25 mouse cellular contexts compared by ENCODE assay signal in genomic region chr3:149498765-149499164, GRCm38 (mm10).
"Had no signal": no experiment of that assay in that cellular context is flagged by ENCODE, and none has a peak within 500 bp of the region (broad histone marks: within the 10 kb centered on the region; RNA-seq: fewer than 3 reads in every experiment).

No protein-coding gene starts in this region.

- ATAC-seq: hindbrain, embryonic 16.5 days; inflammation-experienced regulatory T-cells, adult 6 months; intestine, embryonic 15.5 days; intestine, postnatal 0 days; liver, embryonic 12.5 days had no signal

- H3K27ac ChIP-seq: heart, embryonic 10.5 days; hindbrain, embryonic 10.5 days; hindbrain, embryonic 12.5 days; hindbrain, embryonic 14.5 days; intestine, embryonic 15.5 days; layer of hippocampus, adult 2 months; limb, embryonic 13.5 days; limb, embryonic 15.5 days; liver, embryonic 12.5 days; liver, embryonic 14.5 days had no signal

- H3K27me3 ChIP-seq: heart, embryonic 12.5 days; hindbrain, embryonic 12.5 days; intestine, embryonic 15.5 days; limb, embryonic 13.5 days; limb, embryonic 15.5 days; liver, embryonic 12.5 days had no signal

- H3K4me3 ChIP-seq: heart, embryonic 10.5 days; heart, embryonic 12.5 days; hindbrain, embryonic 10.5 days; hindbrain, embryonic 12.5 days; intestine, embryonic 15.5 days; layer of hippocampus, adult 2 months; limb, embryonic 13.5 days; limb, embryonic 15.5 days; liver, embryonic 12.5 days had no signal

- H3K4me1 ChIP-seq: heart, embryonic 10.5 days; heart, embryonic 12.5 days; hindbrain, embryonic 10.5 days; hindbrain, embryonic 12.5 days; intestine, embryonic 15.5 days; liver, embryonic 12.5 days had no signal

- DNase-seq: gastrocnemius, postnatal 25 days; heart, adult 18-20 months; heart, postnatal 10 days; heart, postnatal 4 days; kidney, adult 18-20 months; kidney, adult 8-10 months; kidney, postnatal 10 days; kidney, postnatal 25 days; kidney, postnatal 4 days; layer of hippocampus, postnatal 36 days; left cerebral cortex, postnatal 4 days had no signal
